In genomic region chr9:43745951-43746703, GRCm38 (mm10) we compare ENCODE assay signal across 10 mouse cellular contexts. TPM values are rescaled to one million over a fixed set of nuclear protein-coding genes. Genes with fewer than 3 reads are reported as not detected.
DNase-seq lines count a peak whose midpoint lies in the region; TF ChIP-seq lines count a peak whose summit lies in the region.
"Had no signal": no experiment of that assay in that cellular context is flagged by ENCODE, and none has a peak within 500 bp of the region (broad histone marks: within the 10 kb centered on the region; RNA-seq: fewer than 3 reads in every experiment).

No protein-coding gene starts in this region.

- H3K27ac ChIP-seq in layer of hippocampus, adult 2 months, result peak overlapping the region; percentile 95
- H3K27ac ChIP-seq in forebrain, embryonic 10.5 days, result peak overlapping the region; percentile 97
- no peak overlapping the region for H3K27ac ChIP-seq in limb, embryonic 10.5 days
- no peak overlapping the region for H3K27ac ChIP-seq in olfactory bulb, adult 2 months (ENCODE audit: insufficient read depth, low read depth, low read length)
- H3K27ac ChIP-seq: macrophage had no signal

- no peak for TF ChIP-seq CTCF in layer of hippocampus, adult 2 months (conservative IDR thresholded peaks at IDR 0.05)
- TF ChIP-seq CTCF in olfactory bulb, adult 2 months (IDR thresholded peaks at IDR 0.05; ENCODE audit: insufficient read depth, low read depth, low read length), result no peak

- peak overlapping the region; percentile 89 for H3K4me3 ChIP-seq in layer of hippocampus, adult 2 months
- peak overlapping the region; percentile 79 for H3K4me3 ChIP-seq in forebrain, embryonic 10.5 days
- peak overlapping the region; percentile 89 for H3K4me3 ChIP-seq in limb, embryonic 10.5 days
- H3K4me3 ChIP-seq in olfactory bulb, adult 2 months (ENCODE audit: insufficient read depth, low read depth, low read length), result peak overlapping the region; percentile 97

- peaks cover 85% of the 10 kb centered on the region for H3K4me1 ChIP-seq in forebrain, embryonic 10.5 days
- peaks cover 74% of the 10 kb centered on the region for H3K4me1 ChIP-seq in limb, embryonic 10.5 days
- H3K4me1 ChIP-seq in olfactory bulb, adult 2 months (ENCODE audit: control insufficient read depth, insufficient read depth, low read length), result peaks cover 37% of the 10 kb centered on the region

- TF ChIP-seq POLR2A in olfactory bulb, adult 2 months (IDR thresholded peaks at IDR 0.05; ENCODE audit: insufficient read depth, low read depth, low read length), result no peak

- peaks cover 37% of the 10 kb centered on the region for H3K27me3 ChIP-seq in forebrain, embryonic 10.5 days (ENCODE audit: poor library complexity, severe bottlenecking)
- peaks cover 56% of the 10 kb centered on the region for H3K27me3 ChIP-seq in limb, embryonic 10.5 days (ENCODE audit: low read depth, poor library complexity, severe bottlenecking)

- peaks cover 26% of the 10 kb centered on the region for H3K36me3 ChIP-seq in forebrain, embryonic 10.5 days (replicated peaks)
- no peaks in the 10 kb centered on the region for H3K36me3 ChIP-seq in limb, embryonic 10.5 days

- H3K9me3 ChIP-seq in forebrain, embryonic 10.5 days, result no peaks in the 10 kb centered on the region
- H3K9me3 ChIP-seq in limb, embryonic 10.5 days (replicated peaks), result no peaks in the 10 kb centered on the region

- DNase-seq in layer of hippocampus, adult 2 months (ENCODE audit: low spot score in 2 of 2), result no peak
- DNase-seq in layer of hippocampus, postnatal 14 days (ENCODE audit: low spot score in 2 of 2), result no peak
- peak; percentile 51 for DNase-seq in forebrain, embryonic 10.5 days (ENCODE audit: extremely low spot score, low spot score)
- peak; percentile 59 for DNase-seq in limb, embryonic 10.5 days (ENCODE audit: low spot score)
- no peak for DNase-seq in layer of hippocampus, adult 11-12 months (ENCODE audit: low spot score)
- DNase-seq in adrenal gland, adult 18-20 months (ENCODE audit: low spot score in 2 of 2), result no peak
- no peak for DNase-seq in layer of hippocampus, postnatal 10 days (ENCODE audit: low spot score in 2 of 2)
- DNase-seq: adrenal gland, postnatal 10 days had no signal

- 2% methylated on average over 13 of the region's 13 CpGs for WGBS in forebrain, embryonic 10.5 days
- WGBS in limb, embryonic 10.5 days, result 5% methylated on average over 13 of the region's 13 CpGs
- 33% methylated on average over 13 of the region's 13 CpGs for WGBS in olfactory bulb, adult 2 months

RNA-seq across cellular contexts. Expression of gene Nectin1, which starts 2.3 kb away (rescaled TPM):
- total RNA-seq in layer of hippocampus, adult 2 months (2021), result 10 to 100 TPM; 67.2 to 72.6 TPM
- 100 to 1,000 TPM; 109 to 113 TPM for total RNA-seq in layer of hippocampus, postnatal 14 days (2021)
- polyA plus RNA-seq in forebrain, embryonic 10.5 days (2016; fragmentation: Nextera tagmentation; extraction: Ambion mirVana), result 7.4 and 7.6 TPM in 2 replicates
- polyA plus RNA-seq in limb, embryonic 10.5 days (2016; fragmentation: Nextera tagmentation; extraction: Ambion mirVana), result 3.8 and 4.2 TPM in 2 replicates
- polyA plus RNA-seq in olfactory bulb, adult 2 months (2012; ENCODE audit: insufficient read depth, insufficient read length, low replicate concordance, missing spikeins), result not detected in 2 replicates
- 10 to 100 TPM; 25.8 to 27.4 TPM for total RNA-seq in adrenal gland, adult 18-20 months (2021)
- 100 to 1,000 TPM in 1 of 2 experiments, 10 to 100 TPM in 1; 96.1 to 106 TPM for total RNA-seq in layer of hippocampus, postnatal 10 days (2021)

Comparison
In these comparisons a context has a peak if more than half of its experiments do, and no peak if none do; other contexts are left out.
1. DNase-seq: peak in forebrain, embryonic 10.5 days (single experiment) and limb, embryonic 10.5 days (single experiment); none in layer of hippocampus, adult 2 months (0 of 2), layer of hippocampus, postnatal 14 days (0 of 2), layer of hippocampus, adult 11-12 months (single experiment), adrenal gland, adult 18-20 months (0 of 2) and layer of hippocampus, postnatal 10 days (0 of 2).
2. H3K27ac ChIP-seq: peak in layer of hippocampus, adult 2 months (single experiment) and forebrain, embryonic 10.5 days (single experiment); none in limb, embryonic 10.5 days (single experiment) and olfactory bulb, adult 2 months (single experiment).
3. Peak in every context shown above with its lines, with median percentiles within 50 percentile points of each other: H3K4me3 ChIP-seq.